Mouse (Mus musculus) gastrocnemius, postnatal 14 days (tissue): ENCODE results near the gene Fam213b. TPM values are rescaled to one million over a fixed set of nuclear protein-coding genes. Genes with fewer than 3 reads are reported as not detected.
A peak's percentile ranks its signal among the peaks of the same experiment; 100 is the strongest.

Source experiments
- DNase-seq: peaks from one replicate; pipeline ENCODE4 v3.0.0; 2021; ENCODE audit warnings: mixed read lengths
- intact Hi-C: fragments of 180-260 bp; cut with DNase I; formaldehyde crosslinking; loops from one replicate; pipeline ENCODE4 v1.15.1; 2025; ENCODE audit warnings: low total_unique reads
- total RNA-seq, 2 experiments: library from RNA; stranded (reverse); gene quantifications; 2 replicates each; pipeline ENCODE4 v1.2.3; 2021

Fam213b gene
- total RNA-seq, 2 experiments from 2014 or later, result 110 to 112 TPM

DNA sequence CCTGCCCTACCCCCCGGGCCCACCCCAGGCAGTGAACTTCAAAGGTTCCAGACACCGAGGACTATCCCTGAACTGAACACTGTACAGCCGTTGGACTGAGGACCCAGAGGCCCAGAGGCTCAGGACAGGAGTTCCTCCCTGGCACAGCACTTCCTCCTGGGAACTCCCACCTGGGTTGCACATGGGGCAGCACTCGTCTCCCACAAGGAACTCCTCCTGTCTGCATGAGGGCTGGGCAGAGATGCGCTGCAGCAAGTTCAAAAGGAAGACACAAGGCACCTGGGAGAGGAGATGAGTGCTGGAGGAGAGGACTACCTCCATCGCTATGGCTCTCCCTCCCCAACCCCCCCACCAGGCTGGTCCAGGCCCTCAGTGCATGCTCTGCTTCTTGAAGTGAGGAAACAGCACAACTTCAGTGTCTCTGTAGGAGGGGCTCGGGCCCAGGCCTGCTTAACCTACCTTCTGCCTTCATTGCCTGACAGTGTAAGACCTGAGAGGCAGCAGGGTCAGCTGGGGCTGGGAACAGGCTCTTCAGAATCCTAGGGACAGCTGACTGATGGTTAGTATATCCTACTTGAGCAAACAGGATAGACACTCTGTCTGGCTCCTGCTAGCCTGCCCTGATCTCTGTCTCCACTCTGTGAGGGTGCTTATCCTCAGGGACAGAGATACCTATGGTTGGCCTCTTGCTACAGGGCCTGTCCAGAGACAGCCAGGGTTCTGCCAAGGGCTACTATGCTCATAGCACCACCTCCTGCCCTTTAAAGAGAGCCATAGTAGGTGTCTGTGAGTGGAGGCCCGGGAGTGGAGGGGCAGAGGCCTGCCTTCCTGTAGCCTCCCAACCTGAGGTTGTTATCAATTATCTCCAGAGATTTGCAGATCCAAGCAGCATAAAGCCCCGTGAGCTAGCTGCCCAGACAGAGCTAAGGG is 28.3 kb upstream of the Fam213b start:
- intact Hi-C loops, result no loop called here
- no peak for DNase-seq

DNA sequence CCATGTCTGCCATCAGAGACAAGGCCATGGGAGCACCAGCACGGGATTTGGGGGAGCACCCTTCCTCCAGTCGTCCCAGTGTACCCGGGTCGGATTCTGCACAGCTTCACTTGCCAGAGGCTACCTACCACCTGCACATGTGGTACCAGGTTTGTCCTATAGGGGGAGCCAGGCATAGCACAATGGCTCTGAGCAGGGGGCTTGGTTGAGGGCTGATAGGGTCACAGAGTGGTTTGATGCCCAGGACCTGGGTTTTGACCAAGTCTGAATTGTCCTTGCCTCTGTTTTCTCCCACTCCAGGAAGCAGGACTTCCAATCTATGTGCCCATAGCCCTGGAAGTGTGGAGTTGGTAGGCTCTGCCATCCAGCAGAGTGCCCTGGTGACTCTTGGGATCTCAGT is 26.5 kb upstream of the Fam213b start:
- DNase-seq, result no peak
- intact Hi-C loops, result no loop called here

DNA sequence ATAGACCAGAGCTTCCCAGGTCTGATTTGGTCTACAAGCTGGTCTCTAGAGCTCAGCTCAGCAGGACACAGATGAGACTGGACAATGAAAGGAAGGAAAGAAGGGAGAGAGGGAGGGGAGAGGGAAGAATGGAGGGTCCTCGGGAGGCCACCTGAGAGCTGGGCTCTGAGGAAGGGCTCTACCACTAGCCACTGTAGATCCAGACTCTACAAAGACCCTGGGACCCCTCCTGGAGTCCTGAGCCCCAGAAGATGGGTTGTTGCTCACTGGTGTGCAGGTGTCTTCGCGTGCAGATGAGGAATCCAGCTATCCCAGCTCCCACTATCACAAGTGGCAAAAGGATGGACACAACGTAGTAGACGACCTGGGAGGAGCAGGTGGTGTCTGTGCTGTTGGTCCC is 24.0 kb upstream of the Fam213b start:
- intact Hi-C loops, result no loop called here
- no peak for DNase-seq

DNA sequence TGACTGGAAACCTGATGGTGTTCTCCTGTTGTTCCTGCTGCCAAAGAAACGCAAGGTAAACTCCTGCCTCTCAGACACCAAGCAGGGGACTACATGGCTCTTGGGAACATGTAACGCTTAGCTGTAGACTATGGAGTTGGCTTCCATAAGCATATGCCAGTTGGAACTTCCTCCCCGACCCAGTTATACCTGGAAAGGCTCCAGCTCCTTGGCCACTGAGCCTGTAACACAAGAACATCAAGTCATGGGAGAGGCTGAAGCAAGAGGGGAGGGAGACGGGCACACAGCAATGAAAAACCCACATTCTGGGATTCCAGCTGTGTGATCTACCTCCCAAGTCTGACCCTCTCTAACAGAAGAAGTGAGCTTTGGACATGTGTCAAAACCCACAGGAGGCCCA is 23.4 kb upstream of the Fam213b start:
- intact Hi-C loops, result no loop called here
- no peak for DNase-seq

DNA sequence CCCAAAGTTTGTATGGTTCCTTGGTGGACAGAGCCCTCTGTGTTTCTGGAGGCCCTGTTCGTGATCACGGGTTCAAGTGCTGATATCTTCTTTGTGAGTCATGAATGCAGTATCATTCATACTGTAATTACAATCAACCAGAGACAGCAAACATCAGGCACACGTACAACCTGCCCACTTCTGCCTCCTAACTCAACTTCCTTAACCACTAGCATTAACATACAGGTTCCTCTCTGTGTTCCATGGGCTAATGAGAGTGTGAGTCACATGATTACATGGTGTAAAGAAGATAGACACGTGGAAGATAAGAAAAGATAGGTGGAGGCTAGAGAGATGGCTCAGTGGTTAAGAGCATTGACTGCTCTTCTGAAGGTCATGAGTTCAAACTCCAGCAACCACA is 17.7 kb upstream of the Fam213b start:
- DNase-seq, result no peak
- intact Hi-C loops, result no loop called here

DNA sequence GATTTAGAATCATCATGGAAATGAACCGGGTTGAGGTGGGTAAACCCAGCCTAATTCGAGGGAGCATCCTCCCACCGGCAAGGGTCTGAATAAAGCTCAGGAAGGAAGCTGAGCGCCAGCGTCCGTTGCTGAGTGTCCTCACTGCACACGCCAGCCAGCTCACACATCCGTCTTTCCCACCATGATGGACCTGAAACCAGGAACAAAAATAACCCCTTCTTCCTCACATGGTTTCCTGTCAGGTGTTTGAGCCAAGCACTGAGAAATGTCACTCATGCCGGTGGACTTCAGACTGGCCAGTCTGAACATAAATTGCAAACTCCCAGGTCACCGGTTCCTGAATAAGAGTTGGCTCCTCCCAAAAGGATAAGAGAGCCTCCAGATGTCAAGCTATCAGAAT is 16.4 kb upstream of the Fam213b start:
- DNase-seq, result no peak
- intact Hi-C loops, result no loop called here

DNA sequence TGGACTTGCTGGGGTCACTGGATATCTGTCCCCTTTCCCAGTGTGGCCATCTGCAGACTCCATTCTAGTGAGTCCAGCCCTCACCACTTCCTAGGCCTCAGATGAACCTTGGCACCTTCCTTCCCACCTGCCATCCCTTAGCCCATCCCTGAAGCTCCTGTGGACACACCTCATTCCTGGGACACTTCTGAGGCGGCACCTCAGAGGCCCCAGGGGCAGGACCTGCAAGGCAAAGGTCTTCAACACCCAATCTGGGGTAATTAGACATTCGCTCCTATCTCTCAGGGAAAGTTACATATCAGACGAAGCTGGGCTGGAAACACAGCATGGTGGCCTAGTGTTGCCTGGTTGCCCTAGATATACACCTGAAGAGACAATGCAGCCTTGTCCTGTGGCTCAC is 15.8 kb upstream of the Fam213b start:
- DNase-seq, result no peak
- intact Hi-C loops, result loop anchor here (5.0 kb wide), 1 partner anchor 37 kb away; no protein-coding TSS in a partner anchor

DNA sequence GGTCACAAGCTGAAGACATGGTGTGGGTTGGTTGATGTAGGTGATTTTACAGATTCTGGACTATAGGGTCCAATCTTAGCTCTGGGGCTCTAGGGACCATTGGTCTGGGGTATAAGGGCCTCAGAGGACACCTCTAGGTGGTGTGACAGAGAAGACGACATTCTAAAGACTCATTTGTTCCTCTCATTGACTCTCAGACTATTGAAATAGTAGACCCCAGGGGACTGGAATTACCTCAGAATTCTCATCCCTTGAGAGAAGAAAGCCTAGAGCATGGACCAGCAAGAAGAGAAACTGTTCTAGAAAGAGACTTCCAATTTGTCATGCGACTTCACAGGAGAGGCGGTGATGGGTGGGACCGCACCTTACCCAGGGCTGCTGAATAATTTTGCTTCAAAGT is 15.3 kb upstream of the Fam213b start:
- intact Hi-C loops, result loop anchor here (5.0 kb wide), 1 partner anchor 37 kb away; no protein-coding TSS in a partner anchor
- no peak for DNase-seq

DNA sequence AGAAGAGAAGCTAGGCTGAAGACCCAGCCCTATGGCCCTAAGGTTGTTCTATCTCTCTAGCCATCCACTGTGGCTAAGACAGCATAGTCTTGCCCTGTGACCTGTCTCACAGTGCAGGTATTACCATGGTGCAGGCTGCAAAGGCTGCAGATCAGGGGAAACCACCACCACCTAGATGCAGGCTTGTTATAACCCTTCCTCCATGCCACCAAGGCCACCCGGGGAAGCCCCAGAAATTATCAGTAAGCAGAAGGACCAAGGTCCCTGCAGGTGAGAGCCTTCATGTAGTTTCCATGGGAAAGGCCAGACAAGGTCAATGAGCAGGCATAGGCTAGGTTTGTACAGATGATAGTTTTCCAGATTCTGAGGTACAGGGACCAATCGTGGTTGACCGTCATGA is 14.9 kb upstream of the Fam213b start:
- intact Hi-C loops, result loop anchor here (5.0 kb wide), 1 partner anchor 37 kb away; no protein-coding TSS in a partner anchor
- DNase-seq, result no peak

DNA sequence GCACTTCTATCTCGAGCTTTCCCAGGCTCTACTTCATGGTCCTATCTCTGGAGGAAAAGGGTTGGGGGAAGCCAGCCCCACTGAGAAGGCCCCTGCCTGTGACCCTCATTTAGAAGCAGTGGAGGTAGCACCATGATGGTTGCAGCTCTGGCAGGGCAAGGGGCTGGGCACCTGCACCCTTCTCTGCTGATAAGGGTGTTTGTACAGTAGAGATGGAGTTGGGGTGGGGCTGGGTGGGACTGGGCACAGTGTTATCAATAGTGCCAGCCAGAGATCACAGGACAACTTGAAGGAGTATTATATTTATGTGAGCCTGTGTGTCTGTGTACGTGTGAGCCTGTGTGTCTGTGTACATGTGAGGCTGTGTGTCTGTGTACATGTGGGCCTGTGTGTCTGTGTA is 12.7 kb upstream of the Fam213b start:
- no peak for DNase-seq
- intact Hi-C loops, result loop anchor here (5.0 kb wide), 1 partner anchor 34 kb away; no protein-coding TSS in a partner anchor

DNA sequence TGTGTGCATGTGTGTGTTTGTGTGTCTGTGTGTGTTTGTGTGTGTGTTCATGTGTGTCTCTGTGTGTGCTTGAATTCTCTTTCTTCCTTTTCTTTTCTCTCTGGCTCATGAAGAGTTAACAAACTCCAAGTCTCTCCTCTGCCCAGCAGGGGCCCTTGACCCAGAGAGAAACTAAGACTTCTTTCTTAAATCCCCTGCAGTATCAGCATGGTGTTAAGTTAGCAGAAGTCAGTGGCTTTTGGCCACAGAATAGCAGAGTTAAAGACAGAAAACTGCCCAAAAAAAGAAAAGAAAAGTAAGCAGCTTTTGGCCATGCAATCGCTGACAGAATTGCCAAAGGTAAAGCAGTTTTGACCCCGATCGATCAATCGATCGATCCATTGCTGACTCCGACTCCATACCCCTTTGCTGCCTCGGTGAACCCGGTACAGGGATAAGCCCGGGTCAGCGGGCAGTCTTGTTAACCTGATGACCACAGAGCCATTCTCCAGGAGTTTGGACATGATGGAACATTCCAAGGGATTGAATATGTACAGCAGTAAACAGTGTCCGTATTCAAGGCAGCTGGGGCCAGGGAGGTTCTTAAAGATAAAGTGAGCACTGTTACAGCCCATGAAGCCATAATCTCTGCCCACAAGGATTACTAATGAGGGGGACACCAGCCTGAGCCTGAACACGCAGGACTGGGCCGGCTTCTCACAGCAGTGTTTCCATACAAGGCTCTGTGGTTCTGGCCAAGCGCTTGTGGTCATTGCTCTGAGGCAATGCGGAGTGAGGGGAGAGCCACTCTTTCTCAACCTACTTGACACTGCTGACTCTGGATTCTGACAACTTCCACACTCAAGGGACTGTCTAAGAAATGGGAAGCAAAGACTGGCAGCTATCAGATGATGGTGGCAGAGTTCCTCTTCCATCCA is 11.9 kb upstream of the Fam213b start:
- intact Hi-C loops, result loop anchor here (5.0 kb wide), 1 partner anchor 34 kb away; no protein-coding TSS in a partner anchor
- DNase-seq, result no peak

DNA sequence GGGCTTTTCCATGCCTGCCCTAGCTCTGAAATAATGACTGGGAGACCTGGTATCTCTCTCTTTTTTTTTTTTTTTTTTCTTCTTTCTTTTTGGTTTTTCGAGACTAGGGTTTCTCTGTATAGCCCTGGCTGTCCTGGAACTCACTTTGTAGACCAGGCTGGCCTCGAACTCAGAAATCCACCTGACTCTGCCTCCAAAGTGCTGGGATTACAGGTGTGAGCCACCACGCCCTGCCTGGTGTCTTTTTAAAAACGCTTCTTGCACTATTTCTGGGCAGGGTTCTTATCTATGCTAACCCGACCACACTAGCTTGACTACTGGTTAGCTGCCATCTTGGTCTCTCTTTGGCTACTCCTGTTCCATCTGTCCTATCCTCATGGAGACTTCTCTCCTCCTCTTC is 9.6 kb upstream of the Fam213b start:
- DNase-seq, result no peak

DNA sequence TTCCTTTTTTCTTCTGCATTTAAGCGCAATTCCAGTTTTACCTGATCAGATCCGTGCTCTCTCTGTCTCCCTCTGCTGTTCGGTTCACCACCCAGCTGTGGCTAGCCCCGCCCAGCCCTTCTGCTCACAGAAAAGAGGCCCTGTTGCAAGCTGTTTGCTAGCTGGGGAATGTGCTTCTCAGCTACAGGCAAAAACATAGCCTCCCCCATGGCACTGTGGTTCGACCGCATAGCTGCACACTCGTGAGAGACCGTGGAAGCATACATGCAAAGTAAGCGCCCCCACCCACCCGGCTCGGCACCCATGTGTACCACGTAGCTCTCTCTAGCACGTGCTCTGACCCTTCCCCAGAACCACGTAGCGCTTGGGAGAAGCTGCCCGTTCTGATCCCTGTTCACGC is 8.9 kb upstream of the Fam213b start:
- peak; percentile 66 for DNase-seq
- intact Hi-C loops, result no loop called here

More for the DNA sequence above, 9.6 kb upstream of the Fam213b start:
- intact Hi-C loops, result no loop called here

DNA sequence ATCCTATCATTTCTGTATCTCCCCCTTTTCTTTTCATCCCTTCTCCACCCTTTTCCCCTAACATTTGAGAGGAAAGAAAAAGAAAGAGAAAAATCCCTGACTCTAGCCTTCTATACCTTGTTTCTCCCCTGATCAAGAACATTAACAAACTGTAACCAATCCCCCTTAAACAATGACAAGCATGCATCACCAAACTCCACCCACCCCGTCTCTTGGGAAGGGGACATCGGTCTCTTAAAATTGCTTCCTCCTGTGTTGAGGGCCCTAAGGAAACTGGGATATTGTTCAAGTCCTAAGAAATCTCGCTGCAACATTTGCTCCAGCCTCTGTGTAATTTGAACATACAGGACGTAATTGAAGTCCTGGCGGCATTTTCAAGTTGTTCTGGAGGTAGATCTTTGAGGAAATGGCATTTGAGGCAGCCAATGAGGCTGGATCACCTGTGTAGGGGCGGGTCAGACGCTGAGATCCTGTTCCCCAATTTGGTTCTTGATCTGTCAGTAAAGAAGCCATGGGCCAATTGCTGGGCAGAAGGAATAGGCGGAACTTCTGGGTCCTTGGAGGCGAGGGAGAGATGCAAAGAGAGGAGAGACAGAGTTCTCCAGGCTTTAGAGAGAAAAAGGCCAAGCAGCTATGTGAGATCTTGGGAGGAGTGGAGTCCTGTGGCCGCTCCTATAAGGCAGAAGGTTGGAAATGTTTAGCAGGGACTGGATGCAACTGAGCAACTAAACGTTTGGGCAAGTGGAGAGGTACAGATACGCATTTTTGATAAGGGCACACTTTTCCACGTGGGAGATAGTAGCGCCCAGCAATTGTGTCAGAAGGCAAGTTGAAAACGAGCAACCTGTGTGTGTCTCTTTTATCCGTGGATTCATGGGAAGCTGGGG is 5.5 kb upstream of the Fam213b start:
- intact Hi-C loops, result no loop called here
- peak; percentile 34 for DNase-seq

DNA sequence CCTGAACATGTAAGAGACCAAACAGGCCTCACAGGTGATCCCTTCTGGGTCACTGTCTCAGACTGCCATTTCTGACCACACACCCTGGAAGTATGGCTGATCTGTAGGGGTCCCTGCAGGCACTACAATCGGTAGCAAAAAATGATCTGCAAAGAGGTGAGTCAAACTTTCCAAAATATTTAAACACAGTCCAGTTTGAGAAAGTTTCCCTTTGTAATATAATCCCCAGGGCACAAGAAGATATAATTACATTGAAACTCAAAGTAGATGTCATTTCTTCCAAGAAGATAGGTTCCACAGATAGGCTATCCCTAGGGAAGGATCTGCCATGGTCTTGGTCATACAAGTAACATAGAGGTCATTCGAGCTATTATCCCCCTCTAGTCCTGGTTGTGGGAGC is 3.4 kb upstream of the Fam213b start:
- intact Hi-C loops, result no loop called here

DNA sequence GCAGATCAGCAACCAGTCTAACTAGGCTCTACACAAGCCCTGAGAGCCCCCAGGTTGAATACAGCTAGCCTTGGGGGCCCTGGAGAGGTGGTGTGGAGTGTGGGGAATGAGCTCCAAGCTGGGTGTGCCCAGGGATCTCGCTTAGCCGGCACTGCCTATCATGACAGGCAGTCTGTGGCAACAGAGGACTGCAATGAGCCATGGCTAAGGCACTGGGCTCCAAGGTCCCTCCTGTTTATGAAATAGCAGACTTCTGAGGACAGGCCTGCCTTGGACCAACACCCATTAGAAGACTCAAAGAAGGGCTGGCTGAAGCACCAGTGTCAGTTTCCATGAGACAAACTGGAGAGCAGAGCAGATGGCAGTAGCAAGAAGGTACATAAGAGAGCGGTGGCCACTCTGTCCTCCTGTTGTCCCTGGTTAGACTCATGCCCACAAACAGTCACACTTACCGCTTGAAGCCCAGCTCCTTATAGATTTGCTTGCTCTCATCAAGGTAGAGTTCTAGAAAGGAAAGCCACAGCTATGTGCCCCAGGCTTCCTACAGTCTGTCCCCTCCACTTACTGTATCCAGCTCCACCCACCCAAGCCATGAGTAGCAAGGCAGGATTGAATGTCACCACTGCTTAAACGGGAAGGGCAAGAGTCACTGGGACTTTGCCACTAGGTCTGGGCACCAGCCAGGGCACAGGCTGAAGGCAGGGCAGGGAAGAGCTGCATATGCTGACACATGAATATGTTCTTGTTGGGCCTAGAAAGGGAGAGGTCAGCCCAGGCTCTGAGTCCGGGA is 1.1 kb downstream of the Fam213b start:
- peak; percentile 71 for DNase-seq
- intact Hi-C loops, result no loop called here

More for the DNA sequence above, 3.4 kb upstream of the Fam213b start:
- no peak for DNase-seq

DNA sequence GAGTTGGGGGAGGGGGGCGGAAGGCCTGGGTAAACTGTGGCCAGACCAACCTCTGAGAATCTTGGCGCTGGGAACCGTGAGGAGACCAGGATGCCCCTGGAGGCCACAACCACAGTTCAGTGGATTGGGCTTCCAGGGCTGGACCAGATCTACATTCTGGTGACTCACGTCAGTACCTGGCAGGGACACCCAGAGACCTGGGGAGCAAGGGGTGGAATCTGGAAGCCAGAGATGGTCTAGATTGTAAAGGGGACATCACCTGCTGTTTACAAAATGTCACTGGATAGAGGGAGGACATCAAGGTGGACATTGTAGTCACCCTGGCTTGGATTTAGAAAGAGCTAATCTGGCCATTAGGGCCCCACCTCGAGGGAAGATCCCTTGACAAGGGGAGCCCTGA is 3.4 kb downstream of the Fam213b start:
- no peak for DNase-seq
- intact Hi-C loops, result no loop called here

DNA sequence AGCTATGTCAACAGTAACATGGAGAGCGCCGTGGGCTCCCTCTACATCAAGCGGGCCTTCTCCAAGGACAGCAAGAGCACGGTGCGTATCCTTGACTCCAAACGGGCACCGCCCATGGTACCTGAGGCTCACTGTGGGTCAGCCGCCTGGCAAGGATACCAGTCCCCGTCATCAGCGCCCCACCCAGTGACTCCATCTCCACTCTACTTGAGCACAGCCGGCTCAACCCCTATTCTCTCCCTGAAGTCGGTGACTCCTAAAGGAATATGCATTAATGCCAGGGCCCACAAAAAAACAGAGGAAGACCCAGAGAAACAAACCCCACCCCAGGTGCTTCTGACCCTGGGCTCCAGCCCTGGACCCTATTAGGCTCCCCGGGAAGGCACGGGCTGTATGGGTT is 8.0 kb downstream of the Fam213b start:
- no peak for DNase-seq
- intact Hi-C loops, result no loop called here
